ENCODE assay signal across 25 mouse cellular contexts in the genomic region with DNA sequence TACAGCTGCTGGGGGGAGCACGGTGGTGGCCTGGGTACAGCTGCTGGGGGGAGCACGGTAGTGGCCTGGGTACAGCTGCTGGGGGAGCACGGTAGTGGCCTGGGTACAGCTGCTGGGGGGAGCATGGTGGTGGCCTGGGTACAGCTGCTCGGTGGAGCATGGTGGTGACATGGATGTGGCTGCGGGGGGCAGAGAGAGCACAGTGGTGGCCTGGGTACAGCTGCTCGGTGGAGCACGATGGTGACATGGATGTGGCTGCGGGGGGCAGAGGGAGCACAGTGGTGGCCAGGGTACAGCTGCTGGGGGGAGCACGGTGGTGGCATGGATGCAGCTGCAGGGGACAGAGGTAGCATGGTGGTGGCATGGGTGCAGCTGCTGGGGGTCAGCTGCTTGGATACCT. TPM values are rescaled to one million over a fixed set of nuclear protein-coding genes. Genes with fewer than 3 reads are reported as not detected.
DNase-seq lines count a peak whose midpoint lies in the region; ATAC-seq and TF ChIP-seq lines count a peak whose summit lies in the region.
"Had no signal": no experiment of that assay in that cellular context is flagged by ENCODE, and none has a peak within 500 bp of the region (broad histone marks: within the 10 kb centered on the region; RNA-seq: fewer than 3 reads in every experiment).

No protein-coding gene starts in this region.

- ATAC-seq in heart, embryonic 12.5 days (ENCODE audit: insufficient number of reproducible peaks, low FRiP score): no peak
- ATAC-seq in liver, postnatal 0 days: no peak
- ATAC-seq: midbrain, embryonic 13.5 days had no signal

- TF ChIP-seq POLR2A in liver, adult 2 months (IDR thresholded peaks at IDR 0.05; ENCODE audit: extremely low read depth, insufficient read depth, low read length): no peak

- H3K4me2 ChIP-seq in heart, embryonic 12.5 days: no peak overlapping the region
- H3K4me2 ChIP-seq in liver, postnatal 0 days (ENCODE audit: low read depth, low read length): no peak overlapping the region
- H3K4me2 ChIP-seq: embryonic facial prominence, embryonic 13.5 days; forebrain, embryonic 12.5 days; heart, embryonic 15.5 days; hindbrain, embryonic 13.5 days; midbrain, embryonic 13.5 days; neural tube, embryonic 12.5 days had no signal

- H3K36me3 ChIP-seq in heart, embryonic 12.5 days: no peaks in the 10 kb centered on the region
- H3K36me3 ChIP-seq in liver, adult 2 months (ENCODE audit: control insufficient read depth, insufficient read depth, low read length): no peaks in the 10 kb centered on the region
- H3K36me3 ChIP-seq in liver, postnatal 0 days (replicated peaks; ENCODE audit: insufficient read depth, low read length): peaks cover 8% of the 10 kb centered on the region; the same call in 1 of the 2 replicates
- no peaks in the 10 kb centered on the region for H3K36me3 ChIP-seq in embryonic facial prominence, embryonic 10.5 days (replicated peaks)
- H3K36me3 ChIP-seq: embryonic facial prominence, embryonic 13.5 days; forebrain, embryonic 12.5 days; heart, embryonic 15.5 days; hindbrain, embryonic 13.5 days; midbrain, embryonic 13.5 days; neural tube, embryonic 12.5 days had no signal

- 0 out of 2 replicates have a peak overlapping the region, but pooled peaks have one; percentile 29 for H3K27ac ChIP-seq in heart, embryonic 12.5 days (ENCODE audit: poor library complexity, severe bottlenecking)
- H3K27ac ChIP-seq in liver, adult 2 months (replicated peaks; ENCODE audit: insufficient read depth, low read depth, low read length): no peak overlapping the region
- no peak overlapping the region for H3K27ac ChIP-seq in liver, postnatal 0 days (ENCODE audit: low read depth)
- H3K27ac ChIP-seq in embryonic facial prominence, embryonic 10.5 days (replicated peaks): 0 out of 2 replicates have a peak overlapping the region, but pooled peaks have one; percentile 48
- H3K27ac ChIP-seq: embryonic facial prominence, embryonic 13.5 days; forebrain, embryonic 12.5 days; hindbrain, embryonic 13.5 days; midbrain, embryonic 13.5 days; neural tube, embryonic 12.5 days had no signal

- DNase-seq in heart, postnatal 14 days: no peak
- DNase-seq in liver, adult 2 months (ENCODE audit: extremely low read depth, low read depth, low spot score): no peak
- no peak for DNase-seq in liver, postnatal 0 days
- peak; percentile 90 for DNase-seq in A20 (ENCODE audit: low read depth, low spot score)
- no peak for DNase-seq in embryonic facial prominence, embryonic 10.5 days (ENCODE audit: low spot score)
- no peak for DNase-seq in right cerebral cortex, postnatal 14 days
- DNase-seq: adrenal gland, adult 8-10 months; B cell, adult 2 months; cerebellum, adult 18-20 months; cerebellum, postnatal 25 days; kidney, adult 11 months; layer of hippocampus, adult 9-11 months; liver; lung, postnatal 14 days; right cerebral cortex, postnatal 25 days; thymus, postnatal 25 days had no signal

- H3K9me3 ChIP-seq in heart, embryonic 12.5 days (replicated peaks): no peaks in the 10 kb centered on the region
- no peaks in the 10 kb centered on the region for H3K9me3 ChIP-seq in liver, postnatal 0 days (ENCODE audit: low read length)
- H3K9me3 ChIP-seq in embryonic facial prominence, embryonic 10.5 days: no peaks in the 10 kb centered on the region
- H3K9me3 ChIP-seq: embryonic facial prominence, embryonic 13.5 days; forebrain, embryonic 12.5 days; heart, embryonic 15.5 days; hindbrain, embryonic 13.5 days; midbrain, embryonic 13.5 days; neural tube, embryonic 12.5 days had no signal

- peaks cover 11% of the 10 kb centered on the region; the same call in 1 of the 2 replicates for H3K79me2 ChIP-seq in liver, adult 2 months (ENCODE audit: control insufficient read depth, insufficient read depth, low read length)

- TF ChIP-seq EP300 in liver, postnatal 0 days (IDR thresholded peaks at IDR 0.05; ENCODE audit: low read depth): no peak

- H3K4me1 ChIP-seq in heart, embryonic 12.5 days (replicated peaks): peaks cover 53% of the 10 kb centered on the region
- H3K4me1 ChIP-seq in liver, adult 2 months (ENCODE audit: control insufficient read depth, insufficient read depth, low read length): peaks cover 13% of the 10 kb centered on the region
- peaks cover 18% of the 10 kb centered on the region for H3K4me1 ChIP-seq in liver, postnatal 0 days (ENCODE audit: insufficient read depth)
- peaks cover 39% of the 10 kb centered on the region for H3K4me1 ChIP-seq in embryonic facial prominence, embryonic 10.5 days

- H3K27me3 ChIP-seq in heart, embryonic 12.5 days (replicated peaks): no peaks in the 10 kb centered on the region
- H3K27me3 ChIP-seq in liver, adult 2 months (ENCODE audit: control insufficient read depth, insufficient read depth, low read length): no peaks in the 10 kb centered on the region
- H3K27me3 ChIP-seq in liver, postnatal 0 days (ENCODE audit: insufficient read depth, low read length): no peaks in the 10 kb centered on the region
- no peaks in the 10 kb centered on the region for H3K27me3 ChIP-seq in embryonic facial prominence, embryonic 10.5 days (replicated peaks; ENCODE audit: low read depth, poor library complexity, severe bottlenecking)
- H3K27me3 ChIP-seq: CH12.LX; embryonic facial prominence, embryonic 13.5 days; forebrain, embryonic 12.5 days; heart, embryonic 15.5 days; hindbrain, embryonic 13.5 days; midbrain, embryonic 13.5 days; neural tube, embryonic 12.5 days had no signal

- no peak for TF ChIP-seq CTCF in liver, adult 2 months (IDR thresholded peaks at IDR 0.05; ENCODE audit: low read depth, low read length)
- TF ChIP-seq CTCF in liver, postnatal 0 days (IDR thresholded peaks at IDR 0.05; ENCODE audit: low read depth): no peak

- intact Hi-C loops in heart, postnatal 14 days (cut with DNase I): no loop called here

- no peak overlapping the region for H3K4me3 ChIP-seq in heart, embryonic 12.5 days
- H3K4me3 ChIP-seq in liver, adult 2 months (ENCODE audit: insufficient read depth, low read depth, low read length): no peak overlapping the region
- H3K4me3 ChIP-seq in liver, postnatal 0 days (ENCODE audit: low read depth, low read length): no peak overlapping the region
- H3K4me3 ChIP-seq in embryonic facial prominence, embryonic 10.5 days: no peak overlapping the region
- H3K4me3 ChIP-seq: embryonic facial prominence, embryonic 13.5 days; erythroblast, embryonic 14.5 days; forebrain, embryonic 12.5 days; heart, embryonic 15.5 days; hindbrain, embryonic 13.5 days; midbrain, embryonic 13.5 days; neural tube, embryonic 12.5 days had no signal

- H3K9ac ChIP-seq in heart, embryonic 12.5 days: no peak overlapping the region
- H3K9ac ChIP-seq in liver, adult 2 months (ENCODE audit: low read depth, low read length): peak overlapping the region; percentile 42; the same call in 1 of the 2 replicates
- no peak overlapping the region for H3K9ac ChIP-seq in liver, postnatal 0 days (replicated peaks)
- H3K9ac ChIP-seq: embryonic facial prominence, embryonic 13.5 days; forebrain, embryonic 12.5 days; heart, embryonic 15.5 days; hindbrain, embryonic 13.5 days; midbrain, embryonic 13.5 days; neural tube, embryonic 12.5 days had no signal

- WGBS in heart, embryonic 12.5 days: 91% methylated on average over 9 of the region's 9 CpGs
- 94% methylated on average over 9 of the region's 9 CpGs for WGBS in liver, adult 2 months
- WGBS in liver, postnatal 0 days (ENCODE audit: insufficient replicate concordance): 92% methylated on average over 9 of the region's 9 CpGs
- 87% methylated on average over 9 of the region's 9 CpGs for WGBS in embryonic facial prominence, embryonic 10.5 days

RNA-seq across cellular contexts. Expression of a gene that starts 39.5 kb away (rescaled TPM):
- polyA plus RNA-seq in heart, embryonic 12.5 days (2016; fragmentation: Nextera tagmentation; extraction: Ambion mirVana): 20.5 and 22.2 TPM in 2 replicates
- total RNA-seq in heart, postnatal 14 days (2021): 10 to 100 TPM; 43.6 to 51.9 TPM
- total RNA-seq in liver, adult 2 months (2014; rRNA removed): 14.9 and 15.3 TPM in 2 replicates
- 3.9 and 4.6 TPM in 2 replicates for polyA plus RNA-seq in liver, adult 2 months (2012; rRNA removed)
- polyA plus RNA-seq in liver, postnatal 0 days (2015; fragmentation: Nextera tagmentation; extraction: Ambion mirVana): 5.0 and 5.8 TPM in 2 replicates
- 21.0 and 21.6 TPM in 2 replicates for polyA plus RNA-seq in embryonic facial prominence, embryonic 10.5 days (2016; fragmentation: Nextera tagmentation; extraction: Ambion mirVana)

RNA-seq across cellular contexts. Expression of a gene that starts 39.6 kb away (rescaled TPM):
- 25.6 and 26.1 TPM in 2 replicates for polyA plus RNA-seq in heart, embryonic 12.5 days (2016; fragmentation: Nextera tagmentation; extraction: Ambion mirVana)
- total RNA-seq in heart, postnatal 14 days (2021): 10 to 100 TPM; 33.9 to 42.3 TPM
- total RNA-seq in liver, adult 2 months (2014; rRNA removed): 21.7 and 22.2 TPM in 2 replicates
- polyA plus RNA-seq in liver, adult 2 months (2012; rRNA removed): 8.2 and 9.2 TPM in 2 replicates
- polyA plus RNA-seq in liver, postnatal 0 days (2015; fragmentation: Nextera tagmentation; extraction: Ambion mirVana): 16.3 and 17.6 TPM in 2 replicates
- polyA plus RNA-seq in embryonic facial prominence, embryonic 10.5 days (2016; fragmentation: Nextera tagmentation; extraction: Ambion mirVana): 25.1 and 28.1 TPM in 2 replicates

Comparison
In these comparisons a context has a peak if more than half of its experiments do, and no peak if none do; other contexts are left out.
1. H3K27ac ChIP-seq: peak in heart, embryonic 12.5 days (single experiment) and embryonic facial prominence, embryonic 10.5 days (single experiment); none in liver, adult 2 months (single experiment) and liver, postnatal 0 days (single experiment).